19 mouse cellular contexts compared by ENCODE assay signal in the genomic region with DNA sequence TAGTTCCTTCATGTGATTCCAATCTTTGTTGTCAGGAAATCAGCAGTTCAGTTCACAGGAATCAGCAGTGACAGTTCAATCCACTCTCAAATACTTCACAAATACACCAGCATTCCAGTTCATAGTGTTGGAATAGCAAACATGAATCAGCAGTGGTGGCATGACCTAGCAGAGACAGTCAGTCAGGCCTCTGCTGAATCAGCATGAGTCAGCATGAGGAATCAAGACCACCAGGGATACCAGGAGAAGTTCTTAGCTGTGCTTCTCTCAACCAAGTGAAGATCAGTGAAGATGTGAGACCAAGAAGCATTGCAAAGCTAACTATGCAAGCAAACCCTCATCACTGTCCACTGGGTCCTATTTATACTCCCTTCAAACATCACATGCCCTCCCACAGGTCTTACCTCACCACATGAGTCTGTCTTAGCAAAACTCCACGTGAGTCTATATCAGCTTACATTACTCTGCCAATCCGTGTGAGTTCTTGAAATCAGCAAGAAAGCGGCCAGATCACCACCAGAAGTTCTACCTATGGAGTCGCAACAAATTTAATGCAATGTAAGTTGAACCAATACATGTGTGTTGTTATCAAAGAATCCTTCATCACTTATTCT. TPM values are rescaled to one million over a fixed set of nuclear protein-coding genes. Genes with fewer than 3 reads are reported as not detected.
DNase-seq lines count a peak whose midpoint lies in the region; ATAC-seq and TF ChIP-seq lines count a peak whose summit lies in the region.
"Had no signal": no experiment of that assay in that cellular context is flagged by ENCODE, and none has a peak within 500 bp of the region (broad histone marks: within the 10 kb centered on the region; RNA-seq: fewer than 3 reads in every experiment).

No protein-coding gene starts in this region.

- 0 out of 2 replicates have a peak, but pooled peaks have one; percentile 34 for ATAC-seq in erythroid progenitor cell, adult 5-6 weeks (replicated peaks; ENCODE audit: low FRiP score, poor library complexity, severe bottlenecking)
- peak; percentile 86 for ATAC-seq in liver, embryonic 16.5 days (ENCODE audit: low read depth)
- ATAC-seq in forebrain, embryonic 13.5 days = no peak
- no peak for ATAC-seq in forebrain, embryonic 14.5 days
- ATAC-seq: hindbrain, postnatal 0 days had no signal

- no peaks in the 10 kb centered on the region for H3K27me3 ChIP-seq in CH12.LX (replicated peaks)
- no peaks in the 10 kb centered on the region for H3K27me3 ChIP-seq in liver, embryonic 16.5 days (ENCODE audit: control insufficient read depth, insufficient read depth, low read depth, low read length)
- H3K27me3 ChIP-seq in forebrain, embryonic 13.5 days = no peaks in the 10 kb centered on the region
- H3K27me3 ChIP-seq in forebrain, embryonic 14.5 days (replicated peaks; ENCODE audit: control insufficient read depth, insufficient read depth, low read length) = no peaks in the 10 kb centered on the region
- H3K27me3 ChIP-seq: embryonic facial prominence, embryonic 12.5 days; limb, embryonic 13.5 days; stomach, embryonic 15.5 days had no signal

- H3K4me3 ChIP-seq in CH12.LX (replicated peaks in 1 of 3; ENCODE audit: low read depth in 2 of 3, low read length in 2 of 3, poor library complexity in 1 of 3) = no peak overlapping the region
- no peak overlapping the region for H3K4me3 ChIP-seq in liver, embryonic 16.5 days (ENCODE audit: low read depth, low read length)
- no peak overlapping the region for H3K4me3 ChIP-seq in forebrain, embryonic 13.5 days
- no peak overlapping the region for H3K4me3 ChIP-seq in forebrain, embryonic 14.5 days (ENCODE audit: low read depth, low read length)
- H3K4me3 ChIP-seq: embryonic facial prominence, embryonic 12.5 days; forebrain, embryonic 10.5 days; limb, embryonic 13.5 days; stomach, embryonic 15.5 days had no signal

- in situ Hi-C loops in CH12.LX (cut with MboI; ENCODE audit: low pct_ligation_motif_present, low pct_unique_long_range_greater_than_20kb, low sequenced_read_pairs) = loop anchor here (10.0 kb wide), 1 partner anchor 71 kb away; no protein-coding TSS in a partner anchor

- DNase-seq in adrenal gland, postnatal 14 days = peak; percentile 4
- no peak for DNase-seq in adrenal gland, postnatal 4 days (ENCODE audit: low spot score in 2 of 2)
- no peak for DNase-seq in CH12.LX (ENCODE audit: extremely low read depth)
- DNase-seq in right cerebral cortex, adult 2 months (ENCODE audit: low spot score in 2 of 2) = no peak
- DNase-seq in forebrain, embryonic 14.5 days (ENCODE audit: low spot score) = no peak
- DNase-seq: cerebellum, adult 2 months; gastrocnemius, postnatal 14 days; kidney, adult 18-20 months; kidney, postnatal 14 days; right cerebral cortex, adult 18-20 months; spleen, adult 18-20 months had no signal

- TF ChIP-seq CTCF in CH12.LX (conservative IDR thresholded peaks at IDR 0.05 in 1 of 2, IDR thresholded peaks at IDR 0.05 in 1 of 2; ENCODE audit: low read depth in 2 of 2, low read length in 2 of 2) = no peak

- peaks cover 4 to 58% of the 10 kb centered on the region in 2 experiments for H3K4me1 ChIP-seq in CH12.LX (ENCODE audit: control insufficient read depth in 1 of 2, insufficient read depth in 2 of 2)
- H3K4me1 ChIP-seq in liver, embryonic 16.5 days (ENCODE audit: control insufficient read depth, low read depth, low read length) = no peaks in the 10 kb centered on the region; the same call in 1 of the 2 replicates
- H3K4me1 ChIP-seq in forebrain, embryonic 13.5 days = no peaks in the 10 kb centered on the region
- no peaks in the 10 kb centered on the region for H3K4me1 ChIP-seq in forebrain, embryonic 14.5 days (ENCODE audit: control insufficient read depth, insufficient read depth, low read length)
- H3K4me1 ChIP-seq: embryonic facial prominence, embryonic 12.5 days; forebrain, embryonic 10.5 days; stomach, embryonic 15.5 days had no signal

- H3K4me2 ChIP-seq in CH12.LX (ENCODE audit: insufficient read depth, low read depth, poor library complexity, severe bottlenecking) = no peak overlapping the region
- no peak overlapping the region for H3K4me2 ChIP-seq in liver, embryonic 16.5 days (ENCODE audit: low read depth, low read length)
- H3K4me2 ChIP-seq in forebrain, embryonic 13.5 days = no peak overlapping the region
- H3K4me2 ChIP-seq in forebrain, embryonic 14.5 days (ENCODE audit: low read length) = no peak overlapping the region
- H3K4me2 ChIP-seq: embryonic facial prominence, embryonic 12.5 days; limb, embryonic 13.5 days; stomach, embryonic 15.5 days had no signal

- no peaks in the 10 kb centered on the region for H3K9me3 ChIP-seq in CH12.LX (replicated peaks; ENCODE audit: low read length)
- H3K9me3 ChIP-seq in liver, embryonic 16.5 days (replicated peaks; ENCODE audit: control insufficient read depth, low read length) = no peaks in the 10 kb centered on the region
- H3K9me3 ChIP-seq in forebrain, embryonic 13.5 days (replicated peaks) = no peaks in the 10 kb centered on the region
- H3K9me3 ChIP-seq in forebrain, embryonic 14.5 days (replicated peaks; ENCODE audit: control insufficient read depth, low read length) = no peaks in the 10 kb centered on the region
- H3K9me3 ChIP-seq: embryonic facial prominence, embryonic 12.5 days; forebrain, embryonic 10.5 days; limb, embryonic 13.5 days; stomach, embryonic 15.5 days had no signal

- dilution Hi-C loops in CH12.LX (cut with MboI; ENCODE audit: extremely low pct_ligation_motif_present, extremely low pct_unique_long_range_greater_than_20kb, low sequenced_read_pairs) = no loop called here

- WGBS in liver, embryonic 16.5 days (ENCODE audit: insufficient replicate concordance) = 63% methylated on average over 4 of the region's 4 CpGs
- WGBS in forebrain, embryonic 13.5 days = 84% methylated on average over 4 of the region's 4 CpGs
- 84% methylated on average over 4 of the region's 4 CpGs for WGBS in forebrain, embryonic 14.5 days

- no peaks in the 10 kb centered on the region for H3K36me3 ChIP-seq in CH12.LX (replicated peaks in 1 of 2; ENCODE audit: control insufficient read depth in 1 of 2, insufficient read depth in 1 of 2, low read length in 1 of 2)
- H3K36me3 ChIP-seq in liver, embryonic 16.5 days (ENCODE audit: control insufficient read depth, insufficient read depth) = no peaks in the 10 kb centered on the region
- no peaks in the 10 kb centered on the region for H3K36me3 ChIP-seq in forebrain, embryonic 13.5 days (ENCODE audit: poor library complexity, severe bottlenecking)
- H3K36me3 ChIP-seq in forebrain, embryonic 14.5 days (ENCODE audit: control insufficient read depth, insufficient read depth, low read length) = no peaks in the 10 kb centered on the region
- H3K36me3 ChIP-seq: embryonic facial prominence, embryonic 12.5 days; forebrain, embryonic 10.5 days; limb, embryonic 13.5 days; stomach, embryonic 15.5 days had no signal

- no peak for TF ChIP-seq RAD21 in CH12.LX (IDR thresholded peaks at IDR 0.05; ENCODE audit: low read depth, low read length)

- no peak for TF ChIP-seq POLR2A in CH12.LX (IDR thresholded peaks at IDR 0.05; ENCODE audit: low read depth, low read length)

- no peak overlapping the region for H3K27ac ChIP-seq in CH12.LX (ENCODE audit: insufficient read depth, low read depth)
- no peak overlapping the region for H3K27ac ChIP-seq in liver, embryonic 16.5 days (ENCODE audit: low read length)
- H3K27ac ChIP-seq in forebrain, embryonic 13.5 days = no peak overlapping the region
- H3K27ac ChIP-seq in forebrain, embryonic 14.5 days (ENCODE audit: low read depth, low read length) = no peak overlapping the region
- H3K27ac ChIP-seq: embryonic facial prominence, embryonic 12.5 days; forebrain, embryonic 10.5 days; hindbrain, postnatal 0 days; limb, embryonic 13.5 days; stomach, embryonic 15.5 days had no signal

- H3K9ac ChIP-seq in CH12.LX (ENCODE audit: insufficient read depth, low read depth) = no peak overlapping the region
- no peak overlapping the region for H3K9ac ChIP-seq in liver, embryonic 16.5 days (ENCODE audit: low read depth, low read length)
- H3K9ac ChIP-seq in forebrain, embryonic 13.5 days = no peak overlapping the region
- H3K9ac ChIP-seq in forebrain, embryonic 14.5 days (ENCODE audit: low read length) = no peak overlapping the region
- H3K9ac ChIP-seq: embryonic facial prominence, embryonic 12.5 days; limb, embryonic 13.5 days; stomach, embryonic 15.5 days had no signal

- no peak for TF ChIP-seq EP300 in CH12.LX (IDR thresholded peaks at IDR 0.05; ENCODE audit: low read length)

- no peaks in the 10 kb centered on the region for H3K79me2 ChIP-seq in CH12.LX (replicated peaks; ENCODE audit: control insufficient read depth, extremely low read depth, insufficient read depth, poor library complexity, severe bottlenecking)

TF ChIP-seq in CH12.LX, 34 proteins besides CTCF, POLR2A, EP300 and RAD21:
- TF ChIP-seq BHLHE40 (IDR thresholded peaks at IDR 0.05; ENCODE audit: low read depth, low read length) = peak; percentile 51
- no peak for TF ChIP-seq CHD1 (IDR thresholded peaks at IDR 0.05; ENCODE audit: low read depth, low read length)
- peak; percentile 87 for TF ChIP-seq MAFK (IDR thresholded peaks at IDR 0.05; ENCODE audit: insufficient replicate concordance, low read length)

RNA-seq across cellular contexts. Expression of a gene that starts 27.7 kb away (rescaled TPM):
- total RNA-seq in adrenal gland, postnatal 14 days (2021) = 19.9 and 24.4 TPM in 2 replicates
- total RNA-seq in adrenal gland, postnatal 4 days (2021) = 10 to 100 TPM; 26.4 to 26.9 TPM
- total RNA-seq in CH12.LX (2012; rRNA removed) (13.5 and 13.7 TPM in 2 replicates), CH12.LX (2014; rRNA removed) (15.2 and 16.8 TPM in 2 replicates)
- 21.9 and 26.1 TPM in 2 replicates for polyA plus RNA-seq in CH12.LX (2012; ENCODE audit: insufficient read length, low read depth)
- 24.3 and 27.8 TPM in 2 replicates for total RNA-seq in erythroid progenitor cell, adult 5-6 weeks (2015; ENCODE audit: low replicate concordance)
- total RNA-seq in erythroid progenitor cell, adult 5-6 weeks (2017; ENCODE audit: low replicate concordance) = 29.6 and 33.5 TPM in 2 replicates
- polyA plus RNA-seq in liver, embryonic 16.5 days (2015; fragmentation: Nextera tagmentation; extraction: Ambion mirVana) = 2.9 and 3.2 TPM in 2 replicates
- 75.2 and 80.6 TPM in 2 replicates for polyA plus RNA-seq in forebrain, embryonic 13.5 days (2015; fragmentation: Nextera tagmentation; extraction: Ambion mirVana)
- 41.3 and 60.1 TPM in 2 replicates for polyA plus RNA-seq in forebrain, embryonic 14.5 days (2014; fragmentation: Nextera tagmentation; extraction: Ambion mirVana)

Comparison
In these comparisons a context has a peak if more than half of its experiments do, and no peak if none do; other contexts are left out.
1. ATAC-seq: peak in erythroid progenitor cell, adult 5-6 weeks (single experiment) and liver, embryonic 16.5 days (single experiment); none in forebrain, embryonic 13.5 days (single experiment) and forebrain, embryonic 14.5 days (single experiment).